Mouse (Mus musculus) heart, embryonic 13.5 days (tissue): ENCODE measurements around the gene Lypd5. TPM values are rescaled to one million over a fixed set of nuclear protein-coding genes. Genes with fewer than 3 reads are reported as not detected.

Experiments used
- ATAC-seq: fragments of 200-750 bp; cut with Nextera tagmentation; 2 replicates; pipeline ENCODE4 v1.8.0; 2017; ENCODE audit warnings: moderate TSS enrichment; ENCODE audit not compliant: insufficient number of reproducible peaks, low FRiP score, low TSS enrichment; ENCODE audit errors: extremely low read depth
- H3K27ac ChIP-seq: fragments of 300-500 bp; sonication (generic); replicated peaks from 2 replicates; pipeline ENCODE4 v1.5.1; 2015; ENCODE audit warnings: moderate library complexity, mild to moderate bottlenecking, inconsistent platforms
- H3K27me3 ChIP-seq: fragments of 300-500 bp; sonication (generic); replicated peaks from 2 replicates; pipeline ENCODE4 v1.6.1; 2015; ENCODE audit warnings: mild to moderate bottlenecking, inconsistent platforms
- H3K36me3 ChIP-seq: fragments of 300-500 bp; sonication (generic); 2 replicates; pipeline ENCODE4 v1.6.1; 2015; ENCODE audit warnings: mild to moderate bottlenecking, inconsistent platforms
- H3K4me1 ChIP-seq: fragments of 300-500 bp; sonication (generic); 2 replicates; pipeline ENCODE4 v1.6.1; 2015; ENCODE audit warnings: inconsistent platforms
- H3K4me2 ChIP-seq: fragments of 300-500 bp; sonication (generic); 2 replicates; pipeline ENCODE4 v1.6.1; 2015; ENCODE audit warnings: inconsistent platforms, mild to moderate bottlenecking, moderate library complexity
- H3K4me3 ChIP-seq: fragments of 300-500 bp; sonication (generic); 2 replicates; pipeline ENCODE4 v1.5.1; 2015; ENCODE audit warnings: moderate library complexity, mild to moderate bottlenecking, inconsistent platforms
- H3K9ac ChIP-seq: fragments of 300-500 bp; sonication (generic); 2 replicates; pipeline ENCODE4 v1.6.1; 2015; ENCODE audit warnings: inconsistent platforms, mild to moderate bottlenecking, moderate library complexity
- H3K9me3 ChIP-seq: fragments of 300-500 bp; sonication (generic); 2 replicates; pipeline ENCODE4 v1.6.1; 2016; ENCODE audit warnings: inconsistent platforms
- WGBS: fragments of 180-500 bp; shearing (Covaris S2); methylation state at CpG from one replicate; pipeline ENCODE4 v1.1.7; 2015; ENCODE audit warnings: mixed read lengths; 5-methylcytosine and 5-hydroxymethylcytosine counted together
- polyA plus RNA-seq: library from polyadenylated mRNA; unstranded; fragments of >200 nt; fragmentation: Nextera tagmentation; extraction: Ambion mirVana; gene quantifications from 2 replicates; pipeline ENCODE4 v1.2.1, GENCODE M21; 2015

Gene Lypd5
- not detected in 2 replicates for polyA plus RNA-seq

DNA sequence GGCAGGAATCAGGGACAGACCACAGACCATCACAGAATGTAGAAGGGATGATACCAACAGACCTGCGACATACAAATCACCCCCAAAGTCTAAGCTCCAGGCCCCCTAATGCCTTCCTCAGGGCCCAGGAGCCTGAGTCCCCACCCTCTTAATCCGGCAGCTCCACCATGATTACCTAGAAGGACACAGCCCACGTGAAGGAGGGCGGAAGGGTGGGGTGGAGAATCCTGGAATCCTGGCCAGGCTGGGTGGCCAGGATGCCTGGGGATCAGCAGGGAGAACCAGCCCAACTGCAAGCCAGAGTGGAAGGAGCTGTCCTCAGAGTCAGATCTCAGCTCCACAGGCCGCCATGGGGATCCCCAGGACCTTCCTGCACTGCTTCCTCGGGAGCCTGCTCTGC lies at the start of gene Lypd5:
Lypd5 (plus strand) TSS at position 301 of the 400 bp plus-strand sequence.
- ATAC-seq: no peak
- no peak within 1 kb of the TSS for H3K27ac ChIP-seq
- H3K4me1 ChIP-seq: no peaks in the 10 kb centered on the region
- peaks cover 41% of the 10 kb centered on the region for H3K27me3 ChIP-seq
- 35% methylated on average over 6 of the region's 6 CpGs for WGBS
- H3K9me3 ChIP-seq: no peaks in the 10 kb centered on the region
- H3K9ac ChIP-seq: no peak within 1 kb of the TSS
- H3K36me3 ChIP-seq: no peaks in the 10 kb centered on the region
- H3K4me2 ChIP-seq: no peak within 1 kb of the TSS
- H3K4me3 ChIP-seq: no peak within 1 kb of the TSS

DNA sequence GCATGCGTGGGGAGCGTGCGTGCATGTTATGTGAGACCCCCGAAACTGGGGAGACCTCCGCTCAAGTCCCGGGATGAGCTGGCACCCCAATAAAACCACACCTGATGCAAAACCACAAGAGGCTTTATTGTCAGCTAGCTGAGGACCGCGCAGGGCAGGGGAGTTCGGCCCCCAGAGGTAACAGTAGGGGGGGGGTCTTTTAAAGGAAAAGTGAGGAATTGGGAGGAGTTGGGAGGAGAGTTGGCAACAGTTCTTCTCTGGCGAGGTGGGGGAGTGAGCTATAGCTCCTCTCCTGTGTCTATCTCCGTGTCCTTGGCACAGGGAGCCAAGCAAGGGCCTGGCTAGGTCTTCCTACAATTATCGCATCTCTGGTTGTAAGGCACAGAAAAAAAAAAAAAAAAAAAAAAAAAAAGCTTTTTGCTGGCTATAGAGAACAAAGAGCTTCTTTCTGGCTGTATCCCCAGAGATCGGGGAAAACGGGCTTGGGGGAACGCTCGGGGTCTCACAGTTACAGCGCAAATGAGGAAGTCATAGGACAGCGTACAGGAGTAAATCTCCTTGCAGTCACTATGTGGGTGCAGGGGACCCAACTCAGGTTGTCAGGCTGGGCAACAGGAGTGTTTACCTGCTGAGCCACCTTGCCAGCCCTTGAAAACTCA lies 49.0 kb upstream of the Lypd5 start:
- peaks cover 53% of the 10 kb centered on the region for H3K36me3 ChIP-seq
- peak overlapping the region; percentile 91 for H3K9ac ChIP-seq
- peak overlapping the region; percentile 94 for H3K4me2 ChIP-seq
- H3K4me3 ChIP-seq: peak overlapping the region; percentile 82
- H3K27ac ChIP-seq: peak overlapping the region; percentile 84
- no peak for ATAC-seq
- H3K4me1 ChIP-seq: peaks cover 21% of the 10 kb centered on the region
- no peaks in the 10 kb centered on the region for H3K9me3 ChIP-seq
- H3K27me3 ChIP-seq: no peaks in the 10 kb centered on the region
- 2% methylated on average over 18 of the region's 18 CpGs for WGBS

DNA sequence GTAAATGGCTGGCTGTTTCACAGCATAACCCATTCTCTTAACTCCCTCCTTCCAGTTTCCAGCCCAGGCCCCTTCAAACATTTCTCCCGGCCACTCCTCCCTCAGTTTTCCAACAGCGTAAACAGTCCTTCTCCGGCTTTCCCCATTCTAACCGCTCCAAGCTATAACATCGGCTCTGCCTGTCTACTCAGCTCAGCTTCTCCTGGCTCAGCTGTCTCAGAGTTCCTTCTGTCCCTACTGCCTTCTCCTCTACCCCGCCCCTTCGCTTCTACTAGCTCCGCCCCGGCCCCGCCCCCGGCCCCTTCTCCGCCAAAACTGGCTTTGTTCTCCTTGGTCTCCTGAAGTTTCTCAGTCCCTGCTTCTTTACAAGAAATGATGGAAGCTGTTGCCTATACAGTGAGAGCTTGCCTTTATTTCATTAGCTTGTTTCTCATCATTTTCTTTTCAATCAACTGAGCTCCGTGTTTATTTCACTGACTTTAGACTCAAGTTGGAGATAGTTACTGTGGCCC lies 48.2 kb upstream of the Lypd5 start, which contains the start of gene Zfp61:
Zfp61 (minus strand) TSS at position 462 of the 512 bp plus-strand sequence.
- H3K9ac ChIP-seq: peak within 1 kb of the TSS; percentile 91
- H3K4me2 ChIP-seq: peak within 1 kb of the TSS; percentile 94
- H3K4me3 ChIP-seq: peak within 1 kb of the TSS; percentile 82
- H3K36me3 ChIP-seq: peaks cover 44% of the 10 kb centered on the region
- WGBS: 2% methylated on average over 13 of the region's 13 CpGs
- H3K27ac ChIP-seq: peak within 1 kb of the TSS; percentile 84; the same call in 1 of the 2 replicates
- peaks cover 21% of the 10 kb centered on the region for H3K4me1 ChIP-seq
- H3K27me3 ChIP-seq: no peaks in the 10 kb centered on the region
- H3K9me3 ChIP-seq: no peaks in the 10 kb centered on the region
- peak; percentile 57 for ATAC-seq

DNA sequence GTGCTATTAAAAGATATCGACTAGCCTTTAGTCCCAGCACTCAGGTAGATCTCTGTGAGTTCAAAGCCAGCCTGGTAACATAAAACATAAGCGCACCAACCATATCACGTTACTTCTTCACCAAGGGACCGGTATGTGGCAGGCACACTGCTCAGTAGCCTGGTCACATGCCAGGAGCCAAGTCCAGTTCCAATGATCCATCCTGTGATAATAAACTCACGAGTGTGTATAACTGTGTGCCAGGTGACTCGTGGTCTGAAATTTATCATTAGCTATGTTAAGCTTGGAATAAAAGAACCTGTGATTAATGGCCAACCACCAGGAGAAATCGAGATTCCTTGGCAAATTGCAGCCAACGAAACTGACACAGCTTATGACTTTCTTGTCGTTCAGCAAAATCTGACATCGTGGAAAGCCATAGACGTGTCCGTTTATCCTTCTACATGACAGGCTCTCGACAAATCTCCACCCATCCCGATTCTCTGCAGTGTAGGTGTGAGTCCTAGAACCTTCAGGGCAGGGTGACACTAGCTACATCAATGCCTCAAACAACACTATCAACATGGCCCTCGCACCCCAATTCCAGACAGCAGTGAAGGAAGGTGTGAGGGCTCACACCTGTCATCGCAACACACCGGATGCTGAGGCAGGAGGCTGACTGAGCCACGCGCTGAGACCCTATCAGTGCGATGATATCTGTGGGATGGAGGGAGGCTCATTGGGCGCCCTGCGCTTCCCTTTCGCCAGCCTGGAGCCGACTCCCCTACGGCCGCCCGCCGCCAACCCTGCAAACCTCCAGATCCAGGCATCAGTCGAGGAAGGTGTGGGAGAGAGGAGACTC lies 33.0 kb upstream of the Lypd5 start:
- Histone ChIP-seq H3K4me2 (peak overlapping the region; percentile 93), H3K9ac (peak overlapping the region; percentile 90), H3K4me3 (peak overlapping the region; percentile 73), H3K27ac (peak overlapping the region; percentile 40; the same call in 1 of the 2 replicates), H3K27me3 (peaks cover 20% of the 10 kb centered on the region), H3K36me3 (peaks cover 15% of the 10 kb centered on the region), H3K4me1 (peaks cover 10% of the 10 kb centered on the region), H3K9me3 (no peaks in the 10 kb centered on the region)
- no peak for ATAC-seq
- 30% methylated on average over 29 of the region's 29 CpGs for WGBS

DNA sequence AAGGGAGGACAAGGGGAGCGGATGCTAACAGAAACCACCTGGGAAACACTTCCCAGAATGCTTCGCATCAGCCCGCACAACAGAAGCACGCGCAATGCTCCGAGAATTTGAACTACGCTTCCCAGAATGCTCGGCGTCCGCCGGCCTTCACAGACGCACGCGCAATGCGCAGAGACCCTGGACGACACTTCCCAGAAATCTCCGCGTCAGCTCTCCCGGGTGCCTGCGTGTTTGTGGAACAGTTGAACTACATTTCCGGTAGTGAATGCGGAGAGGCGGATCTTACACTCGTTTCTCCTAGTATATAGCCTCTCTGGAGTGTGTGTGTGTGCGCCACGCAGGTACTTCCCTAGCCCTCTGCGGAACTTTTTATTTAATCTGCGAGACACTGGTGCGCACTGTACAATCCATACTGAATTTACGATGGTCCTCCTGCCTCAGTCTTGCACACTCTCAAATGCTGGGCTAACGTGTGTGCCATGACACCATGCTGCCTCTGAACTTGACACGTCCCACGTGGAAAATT lies 32.4 kb upstream of the Lypd5 start, which contains the start of gene Zfp94:
Zfp94 (minus strand) TSS at position 100 of the 526 bp plus-strand sequence.
- ATAC-seq: peak; percentile 84
- 1% methylated on average over 33 of the region's 33 CpGs for WGBS

DNA sequence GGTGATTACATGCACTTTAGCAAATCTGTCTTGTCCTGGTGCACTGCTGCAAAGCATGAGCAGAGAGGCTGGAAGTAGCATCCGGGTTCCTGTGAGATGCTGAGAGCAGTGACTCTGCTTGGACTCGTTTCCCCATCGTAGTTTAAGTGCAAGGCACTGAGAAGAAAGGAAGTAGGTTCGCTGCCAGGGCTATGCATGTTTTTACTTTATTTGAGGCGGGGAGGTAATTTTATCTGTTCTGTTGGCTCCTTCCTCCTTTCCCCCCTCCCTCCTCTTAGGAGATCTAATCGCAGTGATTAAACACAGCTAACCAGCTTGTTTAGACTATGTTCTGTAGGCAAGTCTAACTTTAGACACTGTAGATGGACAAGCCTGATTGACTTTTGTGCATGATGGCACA lies 30.1 kb upstream of the Lypd5 start:
- Histone ChIP-seq H3K9me3 (peaks cover 4% of the 10 kb centered on the region; the same call in 1 of the 2 replicates), H3K4me1 (peaks cover 10% of the 10 kb centered on the region), H3K4me3 (no peak overlapping the region), H3K4me2 (no peak overlapping the region), H3K9ac (no peak overlapping the region), H3K27me3 (peaks cover 27% of the 10 kb centered on the region), H3K27ac (no peak overlapping the region), H3K36me3 (no peaks in the 10 kb centered on the region)
- 50% methylated on average over 6 of the region's 6 CpGs for WGBS
- no peak for ATAC-seq

More for the DNA sequence above, 32.4 kb upstream of the Lypd5 start, which contains the start of gene Zfp94:
- no peaks in the 10 kb centered on the region for H3K9me3 ChIP-seq
- peak within 1 kb of the TSS; percentile 73 for H3K4me3 ChIP-seq
- H3K36me3 ChIP-seq: peaks cover 8% of the 10 kb centered on the region
- peaks cover 10% of the 10 kb centered on the region for H3K4me1 ChIP-seq
- peak within 1 kb of the TSS; percentile 90 for H3K9ac ChIP-seq
- H3K27ac ChIP-seq: peak within 1 kb of the TSS; percentile 79
- H3K27me3 ChIP-seq: peaks cover 22% of the 10 kb centered on the region
- peak within 1 kb of the TSS; percentile 93 for H3K4me2 ChIP-seq

DNA sequence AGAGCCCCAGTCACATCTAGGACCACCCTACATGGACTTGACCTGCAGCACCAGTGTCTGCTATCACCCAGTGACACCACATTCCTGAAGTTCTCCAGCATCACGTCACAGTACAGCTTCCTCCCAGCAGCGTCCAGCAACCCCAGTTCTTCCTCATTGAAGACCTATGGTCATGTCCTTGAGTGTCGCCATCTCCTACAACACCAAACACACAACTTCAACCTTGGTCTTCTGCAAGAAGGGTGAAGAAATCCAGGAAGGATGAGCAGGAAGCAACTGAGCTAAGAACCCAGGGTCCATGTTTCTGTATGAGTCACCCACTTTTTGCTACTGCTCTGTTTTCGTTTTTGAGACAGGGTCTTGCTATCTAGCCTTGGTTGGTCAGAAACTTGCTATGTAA lies 26.4 kb upstream of the Lypd5 start:
- H3K4me3 ChIP-seq: no peak overlapping the region
- no peak overlapping the region for H3K9ac ChIP-seq
- H3K4me2 ChIP-seq: no peak overlapping the region
- ATAC-seq: no peak
- H3K36me3 ChIP-seq: no peaks in the 10 kb centered on the region
- H3K4me1 ChIP-seq: peaks cover 3% of the 10 kb centered on the region; the same call in 1 of the 2 replicates
- peaks cover 13% of the 10 kb centered on the region; the same call in 1 of the 2 replicates for H3K9me3 ChIP-seq
- peaks cover 46% of the 10 kb centered on the region for H3K27me3 ChIP-seq
- WGBS: 55% methylated on average over 4 of the region's 4 CpGs
- no peak overlapping the region for H3K27ac ChIP-seq

DNA sequence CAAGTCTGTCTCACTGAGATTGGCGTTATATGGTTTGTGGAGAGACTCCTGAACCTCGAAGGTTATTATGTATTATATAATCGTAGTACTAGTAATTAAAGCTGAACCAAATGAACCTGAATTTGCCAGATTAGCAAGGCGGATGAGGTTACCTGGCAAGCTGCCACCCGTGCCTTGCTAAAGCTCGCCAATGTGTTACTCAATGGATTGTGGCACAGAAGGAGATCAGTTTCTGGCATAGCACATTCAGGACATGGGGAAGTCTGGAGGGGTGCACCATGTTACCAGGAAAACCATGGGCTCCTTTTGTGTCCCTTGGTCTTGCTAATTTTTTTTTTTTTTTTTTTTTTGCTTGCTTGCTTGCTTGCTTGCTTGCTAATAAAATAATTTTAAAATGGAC lies 23.8 kb upstream of the Lypd5 start:
- ATAC-seq: no peak
- H3K27me3 ChIP-seq: peaks cover 35% of the 10 kb centered on the region
- no peak overlapping the region for H3K27ac ChIP-seq
- peak overlapping the region; percentile 69 for H3K4me2 ChIP-seq
- peaks cover 3% of the 10 kb centered on the region; the same call in 1 of the 2 replicates for H3K4me1 ChIP-seq
- peaks cover 13% of the 10 kb centered on the region; the same call in 1 of the 2 replicates for H3K9me3 ChIP-seq
- no peaks in the 10 kb centered on the region for H3K36me3 ChIP-seq
- H3K4me3 ChIP-seq: peak overlapping the region; percentile 42; the same call in 1 of the 2 replicates
- 85% methylated on average over 6 of the region's 6 CpGs for WGBS
- 0 out of 2 replicates have a peak overlapping the region, but pooled peaks have one; percentile 67 for H3K9ac ChIP-seq

DNA sequence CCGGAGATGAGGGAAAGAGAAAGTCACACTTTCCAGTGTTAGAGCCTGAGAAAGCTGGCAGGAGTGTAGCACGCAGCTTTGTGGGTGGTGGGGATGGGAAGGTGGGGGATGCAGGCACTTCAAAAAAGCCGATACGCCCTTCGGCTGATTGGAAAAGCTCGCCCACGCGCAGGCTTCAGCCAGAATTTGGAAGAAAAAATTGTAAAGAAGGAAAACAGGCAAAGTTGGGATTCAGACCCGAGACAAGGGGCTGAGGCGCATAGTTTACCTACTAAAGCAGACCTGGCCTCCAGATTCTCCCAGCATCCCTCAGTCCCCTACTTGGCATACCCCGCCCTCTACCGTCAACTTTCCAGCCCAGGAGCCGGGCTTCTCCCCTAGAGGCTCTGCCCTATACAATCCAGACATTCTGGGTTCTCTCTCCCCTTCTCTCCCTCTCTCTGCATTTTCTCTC lies 23.3 kb upstream of the Lypd5 start:
- no peak for ATAC-seq
- no peak overlapping the region for H3K27ac ChIP-seq

DNA sequence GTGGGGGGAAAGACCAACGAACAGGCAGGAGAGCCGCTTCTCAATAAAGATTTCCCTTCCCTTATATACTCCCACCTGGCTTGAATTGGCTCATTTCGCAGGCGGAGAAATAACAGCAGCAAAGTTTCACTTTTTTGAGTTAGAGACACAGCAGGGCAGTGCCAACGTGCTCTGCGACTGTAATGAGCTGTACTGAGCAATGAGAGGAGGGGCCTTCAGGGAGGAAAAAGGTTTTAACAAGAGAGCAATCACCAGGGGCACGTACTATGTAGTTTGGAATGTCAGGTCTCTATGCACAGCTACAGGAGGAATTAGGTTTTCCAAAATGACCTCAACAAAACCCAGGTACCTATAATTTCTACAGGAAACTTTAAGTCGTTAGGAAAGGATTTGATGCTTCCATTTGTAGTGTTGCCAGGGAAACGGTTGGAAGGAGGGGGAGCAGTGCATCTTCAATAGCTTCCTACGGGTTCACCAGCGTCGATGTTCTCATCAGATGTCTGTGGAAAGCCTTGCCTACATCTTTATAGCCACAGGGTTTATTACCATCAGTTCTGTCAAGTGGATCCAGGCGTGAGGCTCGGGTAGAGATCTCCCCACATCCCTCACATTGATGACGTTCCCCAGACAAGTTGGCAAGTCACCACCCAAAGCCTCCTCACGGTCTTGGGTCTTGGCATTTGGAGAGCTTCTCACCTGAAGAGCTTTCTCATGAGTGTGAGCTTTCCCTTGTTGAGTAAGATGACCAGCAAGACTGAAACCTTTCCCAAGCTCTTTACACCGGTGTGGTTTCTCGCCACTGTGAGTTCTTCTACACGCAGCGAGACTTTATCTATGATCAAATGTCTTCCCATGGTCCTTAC lies 22.5 kb upstream of the Lypd5 start:
- 47% methylated on average over 20 of the region's 20 CpGs for WGBS

More for the DNA sequence above, 23.3 kb upstream of the Lypd5 start:
- peaks cover 35% of the 10 kb centered on the region for H3K27me3 ChIP-seq
- peak overlapping the region; percentile 42 for H3K4me3 ChIP-seq
- H3K9me3 ChIP-seq: peaks cover 13% of the 10 kb centered on the region; the same call in 1 of the 2 replicates
- WGBS: 3% methylated on average over 13 of the region's 13 CpGs
- H3K4me2 ChIP-seq: peak overlapping the region; percentile 69
- no peaks in the 10 kb centered on the region for H3K36me3 ChIP-seq
- peak overlapping the region; percentile 67 for H3K9ac ChIP-seq
- peaks cover 3% of the 10 kb centered on the region; the same call in 1 of the 2 replicates for H3K4me1 ChIP-seq

More for the DNA sequence above, 22.5 kb upstream of the Lypd5 start:
- peak overlapping the region; percentile 69 for H3K4me2 ChIP-seq
- peaks cover 3% of the 10 kb centered on the region; the same call in 1 of the 2 replicates for H3K4me1 ChIP-seq
- peaks cover 13% of the 10 kb centered on the region; the same call in 1 of the 2 replicates for H3K9me3 ChIP-seq
- H3K36me3 ChIP-seq: no peaks in the 10 kb centered on the region
- H3K27me3 ChIP-seq: peaks cover 32% of the 10 kb centered on the region
- H3K4me3 ChIP-seq: peak overlapping the region; percentile 42
- peak overlapping the region; percentile 67 for H3K9ac ChIP-seq
- ATAC-seq: no peak
- H3K27ac ChIP-seq: no peak overlapping the region
